Mouse (Mus musculus): ENCODE data around the gene Dram2.

- TF ChIP-seq CTCF (IDR thresholded peaks at IDR 0.05; ENCODE audit: borderline replicate concordance, extremely low read depth, insufficient read depth, insufficient read length) (no peak), POLR2A (IDR thresholded peaks at IDR 0.05; ENCODE audit: borderline replicate concordance, extremely low read depth, insufficient read depth, insufficient read length, poor library complexity, severe bottlenecking) (no peak)
Observed at GRCm38 (mm10) chr3:106555743-106556250, 8.2 kb downstream of the Dram2 start.
